Mouse (Mus musculus) thymus, postnatal 4 days (tissue): Measurements from ENCODE around the gene Nemf.
"Not testable (repeated sequence)": the region's sequence is repeated elsewhere in the genome, so short reads cannot be mapped to it uniquely, and the experiment has no call there.

Experiments used
- DNase-seq: peaks from one replicate; pipeline ENCODE4 v3.0.0; 2021

Gene Nemf

DNA sequence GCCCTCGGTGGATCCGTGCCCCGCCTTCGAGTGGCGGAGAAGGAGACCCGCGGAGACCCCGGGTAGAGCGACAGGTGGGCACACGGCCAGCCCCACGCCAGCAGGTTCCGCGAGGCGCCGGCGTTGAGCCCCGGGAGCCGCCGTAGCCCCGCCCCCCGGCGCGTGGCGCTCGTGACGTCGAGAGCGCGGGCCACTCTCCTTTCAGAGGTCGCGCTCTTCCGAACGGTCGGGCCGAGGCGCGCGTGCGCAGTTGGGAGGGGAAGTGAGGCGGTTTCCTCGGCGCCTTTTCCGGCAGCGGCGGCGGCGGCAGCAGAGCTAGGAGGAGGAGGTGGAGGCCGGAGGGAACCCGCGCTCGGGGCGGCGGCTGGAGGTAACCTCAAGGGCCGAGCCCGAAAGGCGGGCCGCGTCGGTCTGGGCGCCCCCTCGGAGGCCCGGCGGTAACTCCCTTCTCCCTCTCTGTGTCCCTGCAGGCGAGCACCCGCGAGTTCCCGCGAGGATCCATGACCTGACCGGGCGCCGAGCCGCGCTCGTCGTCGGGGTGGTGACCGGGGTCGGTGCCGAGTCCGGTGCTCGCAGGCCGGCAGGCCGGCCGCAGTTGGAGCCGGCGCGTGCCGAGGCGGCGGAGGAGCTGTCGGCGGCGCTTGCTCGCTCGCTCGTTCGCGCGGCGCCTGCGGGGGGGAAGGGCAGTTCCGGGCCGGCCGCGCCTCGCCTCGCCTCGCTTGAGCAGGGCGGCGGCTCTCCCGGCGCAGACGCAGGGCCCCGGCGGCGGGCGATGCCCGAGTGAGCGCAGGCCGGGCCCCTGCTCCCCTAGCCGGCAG, 15.1 kb upstream of the Nemf start, which contains the start of the genes Arf6 and Gm9887:
Gene Arf6, plus strand, starts transcription at position 297 of the 818 bp plus-strand sequence.
Gene Gm9887, minus strand, starts transcription at position 605 of the 818 bp plus-strand sequence.
- DNase-seq = peak; percentile 100

DNA sequence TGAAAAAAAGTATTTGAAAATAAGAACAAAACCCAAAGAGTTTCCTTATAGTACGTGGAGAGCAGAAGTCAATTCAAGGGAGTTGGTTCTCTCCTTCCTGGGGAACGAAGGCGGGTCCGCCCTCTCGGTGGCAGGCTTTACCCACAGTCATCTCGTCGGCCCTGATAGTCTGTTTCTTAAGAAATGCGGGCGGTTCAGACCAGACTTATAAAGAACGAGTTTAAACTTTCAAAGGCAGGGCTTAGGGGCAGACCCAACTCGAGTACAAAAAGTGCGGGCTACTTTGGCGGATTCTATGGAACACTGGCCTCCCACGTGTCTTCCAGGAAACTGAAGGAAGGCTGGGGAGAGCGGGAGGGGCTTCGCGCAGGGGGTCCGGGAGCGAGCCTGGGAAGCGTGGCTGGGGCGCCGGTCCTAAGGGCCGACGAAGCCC, 14.5 kb upstream of the Nemf start:
- peak; percentile 82 for DNase-seq

DNA sequence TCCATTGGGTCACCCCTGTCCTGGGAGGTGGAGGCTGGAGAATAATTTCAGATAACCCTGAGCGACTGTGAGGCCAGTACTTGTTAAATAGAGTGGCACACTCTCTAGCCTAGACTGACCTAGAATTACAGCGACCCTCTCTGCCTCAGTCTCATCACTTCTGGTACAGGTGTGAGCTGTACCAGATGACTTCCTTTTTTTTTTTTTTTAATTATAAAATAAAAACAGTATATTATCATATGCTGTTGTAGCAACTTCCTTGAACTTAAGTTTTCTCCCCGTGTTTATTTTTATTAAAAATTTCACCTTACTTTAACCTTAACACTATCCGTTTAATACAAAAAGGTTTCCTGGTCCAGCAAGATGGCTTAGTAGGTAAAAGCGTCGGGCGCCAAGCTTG, 14.0 kb upstream of the Nemf start:
- DNase-seq = no peak

DNA sequence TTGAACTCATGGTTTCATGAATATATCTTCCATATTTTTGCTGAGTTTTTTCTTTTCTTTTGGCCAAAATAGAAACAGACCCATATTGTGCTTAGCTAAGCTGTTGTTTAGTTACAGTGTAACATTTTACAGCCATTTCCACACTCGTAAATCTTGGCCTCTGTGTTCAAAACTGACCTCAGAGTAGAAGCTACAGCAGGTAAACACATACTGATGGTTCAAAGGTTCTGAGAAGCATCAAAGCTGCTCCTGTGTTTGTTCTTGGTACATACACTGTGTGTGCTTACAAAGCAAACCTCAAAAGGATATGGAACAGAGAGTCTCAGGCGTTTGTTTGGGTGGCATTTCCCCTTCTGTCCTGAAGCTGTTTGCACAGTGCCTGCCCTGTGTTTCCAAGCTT, 10.6 kb upstream of the Nemf start:
- DNase-seq = no peak

DNA sequence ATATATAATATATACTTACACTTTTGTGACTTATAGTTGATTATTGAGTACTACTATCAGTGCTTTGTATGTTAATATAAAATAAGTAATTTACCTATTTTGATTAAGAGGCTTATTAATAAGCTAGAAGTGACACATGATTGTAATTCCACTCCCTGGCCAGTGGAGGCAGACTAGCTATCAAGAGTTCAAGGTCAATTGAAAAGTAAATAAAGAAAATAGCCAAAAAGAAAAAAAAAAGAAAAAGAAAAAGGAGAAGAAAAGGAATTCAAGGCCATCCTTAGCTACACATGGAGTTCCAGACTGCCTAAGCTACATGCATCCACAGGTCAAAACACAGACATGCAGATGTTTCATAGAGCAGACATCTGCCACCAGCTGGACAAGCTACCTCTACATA, 9.5 kb upstream of the Nemf start:
- DNase-seq = peak; percentile 47

DNA sequence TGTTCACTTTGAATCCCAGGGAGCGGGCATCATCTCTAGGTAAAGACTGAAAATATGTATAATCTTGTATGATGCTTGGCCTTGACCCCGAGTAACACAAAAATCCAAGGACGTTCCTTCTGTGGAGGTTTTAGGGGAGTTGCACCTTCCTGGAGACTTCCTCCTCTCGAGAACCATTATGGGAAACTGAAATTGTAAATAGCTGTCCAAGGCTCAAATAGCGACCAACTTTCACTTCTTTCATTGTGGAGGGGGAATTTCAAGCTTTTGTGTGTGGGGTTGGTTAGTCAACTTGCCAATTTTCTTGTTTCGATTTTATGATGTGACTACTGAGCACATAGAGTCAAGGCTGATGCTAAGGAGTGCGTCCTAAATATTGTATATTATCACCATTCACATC, 8.8 kb upstream of the Nemf start:
- no peak for DNase-seq

DNA sequence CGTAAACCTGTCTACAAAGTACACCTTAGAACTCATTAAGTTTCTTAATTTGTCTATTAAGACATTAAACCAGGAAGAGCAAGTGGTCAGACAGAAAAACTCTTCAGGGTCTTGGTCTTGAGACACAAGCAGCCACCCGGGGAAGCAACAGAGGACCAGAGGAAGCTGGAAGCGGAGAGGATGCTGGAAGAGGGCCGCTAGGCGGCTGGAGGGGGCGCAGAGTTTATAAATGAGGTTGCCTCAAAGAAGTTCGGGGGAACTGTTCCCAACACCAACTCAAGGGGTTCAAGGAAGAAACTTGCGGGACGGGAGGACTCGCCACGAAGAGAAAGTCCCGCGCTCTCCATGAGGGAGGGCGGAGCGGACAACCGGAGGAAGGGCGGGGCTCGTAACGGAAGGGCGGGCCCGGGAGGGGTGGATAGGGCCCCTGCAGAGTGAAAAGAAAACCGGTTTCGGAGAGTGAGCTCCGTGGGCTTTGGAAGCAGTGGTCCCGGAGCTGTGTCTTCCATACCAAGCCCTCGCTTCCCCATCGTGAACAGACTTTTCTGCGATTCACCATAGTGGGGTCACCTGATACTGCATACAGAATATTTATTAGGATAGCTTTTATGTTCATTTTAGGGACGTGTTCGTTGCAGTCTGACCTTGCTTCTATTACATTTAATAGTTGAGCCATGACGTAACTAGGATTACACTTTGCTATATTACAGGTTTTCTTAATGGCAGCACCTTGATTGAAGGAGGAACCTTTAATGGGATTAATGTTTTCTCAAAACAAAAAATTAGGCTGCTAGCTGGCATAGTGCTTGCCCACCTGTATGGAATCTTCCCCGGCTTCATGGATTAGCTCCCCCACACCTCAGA, 7.2 kb upstream of the Nemf start:
- DNase-seq = peak; percentile 87

DNA sequence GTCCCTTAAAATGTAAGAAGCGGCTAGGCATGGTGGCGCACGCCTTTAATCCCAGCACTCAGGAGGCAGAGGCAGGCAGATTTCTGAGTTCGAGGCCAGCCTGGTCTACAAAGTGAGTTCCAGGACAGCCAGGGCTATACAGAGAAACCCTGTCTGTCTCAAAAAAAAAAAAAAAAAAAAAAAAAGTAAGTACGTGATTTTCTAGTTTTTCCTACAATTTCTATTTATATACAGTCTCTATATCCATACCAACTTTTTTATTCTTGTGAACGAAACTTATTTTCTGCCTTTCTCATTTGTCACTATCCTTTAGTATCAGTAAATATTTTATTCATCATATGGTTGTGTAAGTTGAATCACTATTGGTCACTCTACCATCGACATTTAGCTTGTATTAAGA, 6.1 kb upstream of the Nemf start:
- not testable (repeated sequence) for DNase-seq

DNA sequence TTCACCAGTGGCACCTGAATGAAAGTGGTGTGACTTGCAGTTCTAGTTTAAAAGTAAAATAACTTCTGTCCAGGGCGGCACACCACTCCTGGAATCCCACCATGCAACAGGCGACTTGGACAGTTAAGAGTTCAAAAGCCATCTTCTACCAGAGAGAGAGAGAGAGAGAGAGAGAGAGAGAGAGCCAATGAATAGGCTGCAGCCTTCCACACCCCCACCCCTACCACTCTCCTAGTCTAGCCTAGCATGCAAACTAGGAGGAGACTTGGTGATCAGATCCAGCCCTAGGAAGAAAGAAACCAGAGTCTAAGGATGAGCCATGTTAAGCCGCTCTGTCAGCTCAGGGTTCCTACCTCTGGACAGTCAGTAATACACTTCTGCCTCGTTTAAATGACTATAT, 5.4 kb upstream of the Nemf start:
- DNase-seq = peak; percentile 31

DNA sequence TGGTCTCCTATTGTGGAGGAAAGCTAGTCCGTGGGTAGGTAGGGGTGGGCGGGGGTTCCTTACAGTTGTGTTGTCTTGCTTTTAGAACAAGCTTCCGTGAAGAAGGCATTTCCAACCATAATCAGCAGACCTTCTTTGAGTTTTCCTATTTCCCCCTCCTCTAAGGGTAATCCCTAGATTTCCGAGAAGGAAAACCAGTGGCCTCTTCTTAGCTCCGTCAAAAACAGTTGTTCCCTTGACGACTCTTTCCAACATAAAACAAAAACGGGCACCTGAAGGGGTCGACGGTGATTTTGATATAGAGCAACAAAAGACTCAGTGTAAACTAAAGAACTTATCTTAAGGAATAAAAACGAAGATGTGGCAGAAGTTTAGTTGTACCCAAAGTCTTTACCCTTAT, 5.0 kb upstream of the Nemf start:
- no peak for DNase-seq

DNA sequence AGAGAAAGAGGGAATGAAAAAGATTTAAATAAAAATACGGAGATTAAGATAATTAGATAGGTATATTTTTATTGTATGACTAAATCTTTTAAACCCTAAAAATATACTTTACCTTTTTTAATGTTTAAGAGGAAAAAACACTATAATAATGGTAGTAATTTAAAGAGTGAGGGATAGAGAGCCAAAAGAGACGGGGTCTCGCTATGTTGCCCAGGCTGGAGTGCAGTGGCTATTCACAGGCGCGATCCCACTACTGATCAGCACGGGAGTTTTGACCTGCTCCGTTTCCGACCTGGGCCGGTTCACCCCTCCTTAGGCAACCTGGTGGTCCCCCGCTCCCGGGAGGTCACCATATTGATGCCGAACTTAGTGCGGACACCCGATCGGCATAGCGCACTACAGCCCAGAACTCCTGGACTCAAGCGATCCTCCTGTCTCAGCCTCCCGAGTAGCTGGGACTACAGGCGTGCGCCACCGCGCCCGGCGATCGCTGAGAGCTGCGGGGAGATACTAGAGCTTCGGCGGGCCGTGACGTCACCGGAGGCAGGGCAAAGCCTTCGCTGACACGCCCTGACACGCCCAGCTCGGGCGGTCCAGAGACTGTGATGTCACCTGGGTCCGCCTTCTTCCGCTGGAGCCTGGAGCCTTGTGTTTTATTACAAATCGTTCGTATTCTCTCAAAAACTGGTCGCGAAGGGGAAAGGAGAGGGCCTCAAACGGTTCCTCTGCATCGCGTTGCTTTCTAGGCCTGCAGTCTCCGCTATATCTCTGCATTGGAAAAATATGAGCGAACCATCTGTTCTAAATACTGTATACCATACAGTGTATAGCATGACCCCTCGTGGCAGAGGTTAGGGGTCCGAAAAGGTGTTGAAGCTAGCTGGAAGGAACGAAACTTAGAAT, 4.3 kb upstream of the Nemf start:
- peak; percentile 100 for DNase-seq

DNA sequence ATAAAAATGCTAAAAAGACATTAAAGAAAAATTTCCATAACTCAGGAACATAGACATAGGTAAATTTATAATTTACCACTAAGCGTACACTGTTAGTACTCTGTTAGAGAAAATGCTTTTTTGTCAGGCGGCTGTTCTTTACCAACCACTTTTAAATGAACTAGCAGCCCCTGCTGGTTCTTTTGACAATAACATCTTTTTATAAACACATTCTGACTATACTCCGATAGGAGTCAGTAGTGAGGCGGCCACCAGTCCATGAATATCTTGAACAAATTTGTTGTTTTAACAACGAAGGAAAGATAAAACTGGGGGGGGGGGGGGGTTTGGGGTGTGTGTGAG, 3.7 kb upstream of the Nemf start:
- no peak for DNase-seq

DNA sequence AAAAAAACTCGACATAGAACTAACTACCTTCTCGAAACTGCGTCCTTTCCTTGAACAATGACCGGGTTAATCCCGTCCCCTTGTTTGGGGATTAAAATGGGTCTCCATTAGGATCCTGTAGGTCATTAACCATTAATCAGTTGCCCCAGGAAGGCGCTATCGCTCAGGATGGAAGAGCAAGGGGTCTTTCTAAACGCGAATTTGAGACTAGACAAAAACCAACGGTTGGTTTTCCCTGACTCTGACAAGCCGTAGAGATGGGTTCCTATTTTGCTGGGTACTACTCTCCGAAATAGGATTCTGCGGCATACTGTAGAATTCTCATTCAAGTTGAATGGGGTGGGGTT, 308 bp upstream of the Nemf start:
- peak; percentile 21 for DNase-seq

DNA sequence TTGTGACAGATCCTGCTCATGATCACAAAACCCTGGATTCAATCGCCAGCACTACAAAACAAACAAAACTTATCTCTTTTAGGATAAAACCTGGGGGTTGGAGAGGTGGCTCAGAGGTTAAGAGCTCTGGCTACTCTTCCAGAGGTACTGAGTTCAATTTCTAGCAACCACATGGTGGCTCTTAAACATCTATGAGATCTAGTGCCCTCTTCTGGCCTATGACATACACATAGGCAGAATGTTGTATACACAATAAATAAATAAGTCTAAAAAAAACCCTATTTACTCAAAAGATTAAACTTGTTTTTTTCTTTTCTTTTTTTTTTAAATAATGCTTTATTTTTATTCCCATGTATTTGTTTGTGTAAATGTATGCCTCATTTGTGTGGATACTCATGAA, 5.3 kb downstream of the Nemf start:
- DNase-seq = no peak

DNA sequence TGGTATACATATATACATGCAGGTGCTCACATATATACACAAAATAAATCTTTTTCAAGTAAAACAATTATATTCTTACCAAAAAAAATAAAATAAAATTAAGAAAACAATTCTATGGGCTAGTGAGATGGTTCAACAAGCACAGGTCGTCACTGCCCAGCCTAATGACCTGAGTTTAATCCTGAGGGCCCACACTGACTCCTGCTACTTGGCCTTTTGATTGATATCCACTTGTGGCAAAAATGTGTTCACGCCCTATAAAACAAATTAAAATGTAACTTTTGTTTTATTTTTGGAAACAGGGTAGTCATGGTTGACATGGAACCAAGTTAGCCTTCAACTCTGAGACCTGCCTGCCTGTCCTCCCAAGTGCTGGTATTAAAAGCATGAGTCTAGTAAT, 7.0 kb downstream of the Nemf start:
- no peak for DNase-seq

DNA sequence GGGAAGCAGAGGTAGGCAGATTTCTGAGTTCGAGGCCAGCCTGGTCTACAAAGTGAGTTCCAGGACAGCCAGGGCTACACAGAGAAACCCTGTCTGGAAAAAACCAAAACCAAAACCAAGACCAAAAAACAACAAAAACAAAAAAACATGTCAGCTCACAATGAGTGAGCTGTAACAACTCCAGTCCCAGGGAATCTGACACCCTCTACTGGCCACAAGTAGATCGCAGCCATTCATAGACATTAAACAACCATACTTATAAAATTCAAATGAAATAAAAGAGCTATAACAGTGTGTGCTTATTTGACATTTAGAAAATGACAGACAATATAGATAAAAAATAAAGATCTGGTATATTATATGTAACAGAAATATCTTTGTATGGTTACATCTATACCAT, 23.4 kb downstream of the Nemf start:
- peak; percentile 68 for DNase-seq

DNA sequence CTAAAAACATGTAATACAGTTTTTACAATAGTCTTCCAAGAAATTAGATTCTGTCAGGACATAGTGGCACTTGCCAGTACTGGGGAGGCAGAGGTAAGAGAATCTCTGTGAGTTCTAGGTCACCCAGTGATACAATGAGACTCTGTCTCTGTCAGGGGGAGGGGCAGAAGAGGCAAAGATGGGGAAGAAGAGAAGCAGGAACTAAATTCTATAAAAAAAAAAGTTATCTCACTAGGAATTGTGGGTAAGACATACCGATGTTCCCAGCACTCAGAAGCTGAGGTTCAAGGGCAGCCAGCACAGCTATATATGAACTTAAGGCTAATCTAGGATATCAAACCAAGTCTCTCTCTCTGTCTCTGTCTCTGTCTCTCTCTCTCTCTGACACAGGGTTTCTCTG, 24.8 kb downstream of the Nemf start:
- no peak for DNase-seq

DNA sequence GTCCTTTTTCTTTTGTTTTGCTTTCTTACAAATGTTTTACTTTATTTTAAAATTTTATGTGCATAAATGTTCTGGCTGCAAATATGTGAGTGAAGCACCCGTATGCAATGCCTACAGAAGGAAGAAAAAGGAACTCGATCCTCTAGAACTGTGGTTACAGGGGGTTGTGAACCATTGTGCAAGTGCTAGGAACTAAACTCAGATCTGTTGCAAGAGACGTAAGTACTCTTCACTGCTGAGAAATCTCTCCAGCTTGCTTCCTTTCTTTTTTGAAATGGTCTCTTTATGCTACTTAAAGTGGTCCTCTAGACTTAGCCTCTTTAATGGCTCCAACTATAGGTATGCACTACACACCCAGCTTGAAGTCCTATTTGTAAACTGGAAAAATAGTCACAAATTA, 25.8 kb downstream of the Nemf start:
- DNase-seq = no peak

DNA sequence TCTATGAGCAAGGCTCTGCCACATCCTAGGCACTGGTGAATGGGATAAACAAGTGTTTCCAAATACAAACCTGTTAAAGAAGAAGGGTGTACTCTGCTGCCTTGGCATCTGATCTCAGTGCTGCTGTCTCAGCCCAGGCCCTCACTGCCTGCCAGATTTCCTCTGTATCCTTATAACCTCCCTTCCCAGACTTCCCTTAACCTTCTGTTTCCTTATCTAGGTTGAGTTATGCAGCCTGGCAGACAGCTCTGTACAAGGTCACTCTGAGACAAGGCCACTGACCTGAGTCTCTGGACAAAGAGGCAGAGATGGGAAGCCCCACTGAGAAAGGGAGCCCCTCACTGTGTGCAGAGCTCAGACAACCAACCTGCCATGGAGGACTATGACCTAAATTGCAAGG, 38.5 kb downstream of the Nemf start:
- DNase-seq = no peak

DNA sequence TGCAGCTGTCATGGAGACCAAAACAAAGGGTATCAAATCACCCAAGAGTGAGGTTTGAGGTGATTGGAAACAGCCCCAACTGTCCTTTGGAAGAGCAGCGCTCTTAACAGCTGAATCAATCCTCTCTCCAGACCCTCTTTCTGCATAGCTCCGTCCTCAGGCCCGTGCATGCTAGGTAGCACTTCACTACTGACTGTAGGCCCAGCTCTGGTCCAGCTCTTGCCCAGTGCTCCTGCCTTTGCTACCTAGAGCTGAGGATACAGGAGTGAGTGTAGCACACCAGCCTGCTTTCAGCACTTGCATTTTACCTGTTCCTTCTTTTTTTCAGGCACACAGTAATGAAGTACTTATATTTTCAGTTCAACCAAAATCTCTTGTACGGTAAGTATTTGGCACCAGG, 47.3 kb downstream of the Nemf start:
- no peak for DNase-seq

DNA sequence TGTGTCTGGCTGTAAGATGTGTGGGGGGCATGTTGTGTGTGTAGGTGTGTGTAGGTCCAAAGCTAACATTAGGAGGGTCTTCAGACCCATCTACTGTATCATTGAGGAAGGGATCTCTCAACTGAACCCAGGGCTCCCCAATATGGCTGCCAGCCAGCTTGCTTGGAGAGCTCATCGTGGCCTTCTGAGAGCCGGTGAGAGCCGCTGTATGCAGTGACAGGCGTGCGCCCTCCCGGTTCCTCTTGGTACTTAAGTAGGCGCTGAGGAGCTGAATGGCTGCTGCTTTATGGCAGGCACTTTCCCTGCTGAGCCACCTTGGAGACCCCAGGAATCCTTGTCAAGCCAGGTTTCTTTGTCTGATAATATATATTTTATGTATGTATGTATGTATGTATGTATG, 50.6 kb downstream of the Nemf start:
- DNase-seq = no peak

DNA sequence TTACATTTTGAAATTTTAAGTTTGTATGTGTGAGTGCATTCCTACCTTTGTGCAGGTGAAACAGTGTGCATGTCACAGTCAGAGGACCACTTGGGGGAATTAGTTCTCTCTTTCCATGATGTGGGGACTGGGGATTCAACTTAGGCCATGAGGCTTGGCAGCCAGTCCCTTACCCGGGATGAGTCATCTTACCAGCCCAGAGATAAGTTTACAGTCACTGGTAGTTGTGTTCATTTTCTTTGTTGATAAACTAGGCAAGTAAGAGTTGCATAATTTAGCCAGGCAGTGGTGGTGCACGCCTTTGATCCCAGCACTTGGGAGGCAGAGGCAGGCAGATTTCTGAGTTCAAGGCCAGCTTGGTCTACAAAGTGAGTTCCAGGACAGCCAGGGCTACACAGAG, 52.9 kb downstream of the Nemf start:
- DNase-seq = no peak

DNA sequence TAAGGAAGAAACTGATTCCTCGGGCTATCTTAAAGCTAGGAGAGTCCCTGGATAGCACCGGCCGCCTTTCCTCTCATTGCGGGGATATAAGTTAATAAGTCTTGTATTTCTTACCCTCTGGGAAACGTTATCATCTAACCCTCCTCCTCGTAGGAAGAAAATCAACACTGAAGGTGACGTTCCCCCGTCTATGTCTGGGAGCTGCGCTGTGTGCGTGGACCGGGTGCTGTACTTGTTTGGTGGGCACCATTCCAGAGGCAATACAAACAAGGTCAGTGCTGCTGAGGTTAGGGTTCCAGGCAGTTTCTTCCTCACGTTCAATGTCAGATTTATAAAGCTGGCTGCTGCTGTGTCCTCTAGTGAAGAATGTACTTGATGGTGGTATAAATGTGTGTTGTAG, 54.8 kb downstream of the Nemf start:
- DNase-seq = no peak
